Mouse (Mus musculus) liver, embryonic 13.5 days (tissue): ENCODE measurements around the gene Kcnn3. TPM values are rescaled to one million over a fixed set of nuclear protein-coding genes. Genes with fewer than 3 reads are reported as not detected.
A peak's percentile ranks its signal among the peaks of the same experiment; 100 is the strongest.

Source experiments
- ATAC-seq: fragments of 200-750 bp; cut with Nextera tagmentation; 2 replicates; pipeline ENCODE4 v1.8.0; 2017; ENCODE audit warnings: low read depth, mild to moderate bottlenecking, moderate number of reproducible peaks, moderate library complexity
- DNase-seq: peaks from one replicate; pipeline ENCODE4 v3.0.0; 2022
- H3K27ac ChIP-seq: fragments of 300-500 bp; sonication (generic); 2 replicates; pipeline ENCODE4 v1.5.1; 2015; ENCODE audit warnings: moderate library complexity, mild to moderate bottlenecking, inconsistent platforms
- H3K27me3 ChIP-seq: fragments of 300-500 bp; sonication (generic); 2 replicates; pipeline ENCODE4 v1.6.1; 2015; ENCODE audit warnings: mild to moderate bottlenecking, inconsistent platforms
- H3K36me3 ChIP-seq: fragments of 300-500 bp; sonication (generic); 2 replicates; pipeline ENCODE4 v1.6.1; 2015; ENCODE audit warnings: mild to moderate bottlenecking, inconsistent platforms
- H3K4me1 ChIP-seq: fragments of 300-500 bp; sonication (generic); replicated peaks from 2 replicates; pipeline ENCODE4 v1.6.1; 2015; ENCODE audit warnings: inconsistent platforms
- H3K4me2 ChIP-seq: fragments of 300-500 bp; sonication (generic); 2 replicates; pipeline ENCODE4 v1.6.1; 2015; ENCODE audit warnings: inconsistent platforms, mild to moderate bottlenecking, moderate library complexity
- H3K4me3 ChIP-seq: fragments of 300-500 bp; sonication (generic); replicated peaks from 2 replicates; pipeline ENCODE4 v1.5.1; 2015; ENCODE audit warnings: mild to moderate bottlenecking, inconsistent platforms
- H3K9ac ChIP-seq: fragments of 300-500 bp; sonication (generic); 2 replicates; pipeline ENCODE4 v1.6.1; 2015; ENCODE audit warnings: mild to moderate bottlenecking, inconsistent platforms
- H3K9me3 ChIP-seq: fragments of 300-500 bp; sonication (generic); replicated peaks from 2 replicates; pipeline ENCODE4 v1.6.1; 2016; ENCODE audit warnings: inconsistent platforms
- WGBS: fragments of 180-500 bp; shearing (Covaris S2); methylation state at CpG from one replicate; pipeline ENCODE4 v1.1.7; 2015; ENCODE audit not compliant: insufficient replicate concordance; 5-methylcytosine and 5-hydroxymethylcytosine counted together
- polyA plus RNA-seq: library from polyadenylated mRNA; unstranded; fragments of >200 nt; fragmentation: Nextera tagmentation; extraction: Ambion mirVana; gene quantifications from 2 replicates; pipeline ENCODE4 v1.2.1, GENCODE M21; 2015

Gene Kcnn3
- polyA plus RNA-seq, 1 experiment from 2014 or later, result 0.03 TPM

DNA sequence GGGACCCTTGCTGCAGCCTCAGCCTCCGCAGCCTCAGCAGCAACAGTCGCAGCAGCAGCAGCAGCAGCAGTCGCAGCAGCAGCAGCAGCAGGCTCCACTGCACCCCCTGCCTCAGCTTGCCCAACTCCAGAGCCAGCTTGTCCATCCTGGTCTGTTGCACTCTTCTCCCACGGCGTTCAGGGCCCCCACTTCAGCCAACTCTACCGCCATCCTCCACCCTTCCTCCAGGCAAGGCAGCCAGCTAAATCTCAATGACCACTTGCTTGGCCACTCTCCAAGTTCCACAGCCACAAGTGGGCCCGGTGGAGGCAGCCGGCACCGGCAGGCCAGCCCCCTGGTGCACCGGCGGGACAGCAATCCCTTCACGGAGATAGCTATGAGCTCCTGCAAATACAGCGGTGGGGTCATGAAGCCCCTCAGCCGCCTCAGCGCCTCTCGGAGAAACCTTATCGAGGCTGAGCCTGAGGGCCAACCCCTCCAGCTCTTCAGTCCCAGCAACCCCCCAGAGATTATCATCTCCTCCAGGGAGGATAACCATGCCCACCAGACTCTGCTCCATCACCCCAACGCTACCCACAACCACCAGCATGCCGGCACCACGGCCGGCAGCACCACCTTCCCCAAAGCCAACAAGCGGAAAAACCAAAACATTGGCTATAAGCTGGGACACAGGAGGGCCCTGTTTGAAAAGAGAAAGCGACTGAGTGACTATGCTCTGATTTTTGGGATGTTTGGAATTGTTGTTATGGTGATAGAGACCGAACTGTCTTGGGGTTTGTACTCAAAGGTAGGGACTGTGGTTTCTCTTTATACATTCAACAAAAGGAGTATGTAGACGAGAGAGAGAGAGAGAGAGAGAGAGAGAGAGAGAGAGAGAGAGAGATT is 896 bp downstream of the Kcnn3 start:
- no peak overlapping the region for H3K27ac ChIP-seq
- H3K9me3 ChIP-seq, result peaks cover 3% of the 10 kb centered on the region; the same call in 1 of the 2 replicates
- peak overlapping the region; percentile 45 for H3K4me2 ChIP-seq
- DNase-seq (no peak), ATAC-seq (no peak)
- no peak overlapping the region for H3K9ac ChIP-seq
- H3K36me3 ChIP-seq, result no peaks in the 10 kb centered on the region
- H3K4me1 ChIP-seq, result peaks cover 14% of the 10 kb centered on the region
- peaks cover 62% of the 10 kb centered on the region for H3K27me3 ChIP-seq
- 8% methylated on average over 25 of the region's 25 CpGs for WGBS
- 0 out of 2 replicates have a peak overlapping the region, but pooled peaks have one; percentile 8 for H3K4me3 ChIP-seq

DNA sequence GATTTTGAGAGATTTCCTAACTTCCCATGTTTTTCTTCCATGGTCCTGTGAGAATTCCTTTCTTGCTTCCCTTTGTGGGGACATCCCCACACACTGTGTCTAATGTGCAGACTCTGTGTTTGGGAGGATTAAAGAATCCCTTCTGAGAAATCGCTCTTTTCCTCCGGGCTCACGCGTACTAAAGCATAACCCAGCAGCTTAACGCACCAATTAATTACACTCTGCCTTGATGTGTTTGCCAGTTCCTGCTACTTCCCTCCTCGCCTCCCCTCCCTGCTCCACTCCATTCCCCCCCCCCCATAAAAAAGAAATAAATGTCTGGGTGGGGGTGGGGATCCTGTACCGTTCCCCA is 1.5 kb downstream of the Kcnn3 start:
- ATAC-seq, result no peak
- Histone ChIP-seq H3K9me3 (peaks cover under 1% of the 10 kb centered on the region; the same call in 1 of the 2 replicates), H3K27me3 (peaks cover 64% of the 10 kb centered on the region), H3K36me3 (no peaks in the 10 kb centered on the region), H3K4me3 (no peak overlapping the region), H3K9ac (no peak overlapping the region), H3K27ac (no peak overlapping the region), H3K4me1 (peaks cover 15% of the 10 kb centered on the region), H3K4me2 (no peak overlapping the region)
- DNase-seq, result no peak
- 25% methylated on average over 7 of the region's 7 CpGs for WGBS

DNA sequence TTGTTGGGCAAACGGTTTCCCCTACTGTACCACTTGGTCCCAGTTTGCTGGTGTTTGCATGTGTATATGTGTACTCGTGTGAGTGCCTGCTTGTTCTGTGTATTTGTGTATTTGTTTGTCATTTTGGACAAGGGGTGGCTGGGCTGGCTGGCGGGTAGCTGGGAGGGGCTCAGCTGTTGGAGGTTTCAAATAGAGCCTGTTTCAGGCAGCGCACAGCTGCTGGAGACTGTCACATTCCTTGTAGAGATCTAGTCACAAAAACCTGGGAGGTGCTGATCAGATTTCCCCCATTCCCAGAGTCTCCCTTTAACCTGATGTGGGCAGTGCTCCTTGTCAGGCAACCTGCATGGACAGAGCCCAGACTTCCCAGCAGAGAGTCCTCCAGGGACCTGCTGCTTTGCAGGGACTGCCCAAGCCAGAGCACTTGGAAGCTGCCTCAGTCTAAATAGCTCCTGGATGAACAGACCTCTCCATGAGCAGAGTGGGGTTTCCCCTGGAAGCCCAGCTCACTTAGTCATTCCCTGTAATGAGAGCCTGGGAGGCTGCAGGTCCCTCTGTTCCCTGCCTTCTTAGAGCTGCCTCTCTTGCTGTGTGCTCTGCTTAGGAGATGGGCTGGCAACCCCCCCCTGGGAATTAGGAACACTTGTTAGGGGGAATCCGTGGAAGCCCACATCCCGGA is 2.6 kb downstream of the Kcnn3 start:
- no peaks in the 10 kb centered on the region for H3K36me3 ChIP-seq
- H3K4me1 ChIP-seq, result peaks cover 21% of the 10 kb centered on the region
- no peak for ATAC-seq
- H3K4me2 ChIP-seq, result no peak overlapping the region
- H3K27me3 ChIP-seq, result peaks cover 66% of the 10 kb centered on the region
- no peak overlapping the region for H3K4me3 ChIP-seq
- no peak overlapping the region for H3K9ac ChIP-seq
- H3K27ac ChIP-seq, result no peak overlapping the region
- no peak for DNase-seq
- no peaks in the 10 kb centered on the region for H3K9me3 ChIP-seq
- WGBS, result 45% methylated on average over 6 of the region's 6 CpGs

DNA sequence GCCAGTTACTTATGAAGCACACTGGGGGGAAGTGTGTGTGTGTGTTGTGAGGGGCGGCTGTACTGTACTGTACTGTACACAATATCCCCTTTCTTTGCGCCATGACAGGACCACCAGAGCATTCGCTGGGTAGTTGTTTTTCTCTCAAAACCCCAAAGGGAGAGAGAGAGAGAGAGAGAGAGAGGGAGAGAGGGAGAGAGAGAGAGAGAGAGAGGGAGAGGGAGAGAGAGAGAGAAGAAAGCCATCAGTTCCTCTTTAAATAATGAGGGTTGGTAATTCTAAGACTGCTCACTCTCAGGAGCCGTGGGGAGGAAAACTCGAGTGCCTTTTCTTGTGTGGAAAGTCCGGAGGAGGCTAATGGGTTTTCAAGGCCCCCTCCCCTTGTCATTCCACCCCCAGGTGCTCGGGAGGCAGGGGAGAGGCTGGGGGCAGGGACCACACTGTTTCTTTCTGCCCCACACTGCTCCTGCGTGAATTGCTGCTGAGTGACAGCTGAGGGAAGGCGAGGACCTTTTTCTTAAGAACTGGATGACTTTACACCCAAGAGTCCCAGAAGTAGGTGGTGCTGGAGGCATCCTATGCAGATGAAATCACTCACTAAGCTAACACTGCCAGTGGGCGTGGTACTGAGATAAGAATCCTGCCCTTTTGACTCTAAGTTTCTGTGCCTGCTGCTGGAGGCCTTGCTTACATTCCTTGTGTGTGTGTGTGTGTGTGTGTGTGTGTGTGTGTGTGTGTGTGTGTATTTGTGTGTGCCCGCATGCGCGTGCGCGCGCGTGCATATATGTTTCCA is 6.5 kb downstream of the Kcnn3 start:
- Histone ChIP-seq H3K4me1 (peaks cover 6% of the 10 kb centered on the region), H3K36me3 (no peaks in the 10 kb centered on the region), H3K9me3 (no peaks in the 10 kb centered on the region), H3K4me3 (no peak overlapping the region), H3K4me2 (no peak overlapping the region), H3K9ac (no peak overlapping the region), H3K27me3 (peaks cover 46% of the 10 kb centered on the region), H3K27ac (no peak overlapping the region)
- 53% methylated on average over 17 of the region's 17 CpGs for WGBS
- DNase-seq (no peak), ATAC-seq (no peak; the same call in 1 of the 2 replicates)

DNA sequence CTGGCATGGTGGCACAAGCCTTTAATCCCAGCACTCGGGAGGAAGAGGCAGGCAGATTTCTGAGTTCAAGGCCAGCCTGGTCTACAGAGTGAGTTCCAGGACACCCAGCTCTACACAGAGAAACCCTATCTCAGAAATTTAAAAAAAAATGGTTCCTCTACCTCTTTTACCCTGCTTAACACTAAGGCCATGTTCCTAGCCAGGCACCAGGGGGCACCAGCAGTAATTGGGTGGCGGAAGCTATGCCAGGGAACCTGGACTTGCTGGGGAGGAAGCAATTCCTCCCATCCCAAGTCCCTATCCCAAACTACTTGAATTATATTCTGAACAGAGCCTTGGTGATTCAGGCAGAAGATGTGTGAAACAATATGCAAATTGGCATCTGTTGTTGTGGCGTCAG is 9.8 kb downstream of the Kcnn3 start:
- H3K9me3 ChIP-seq, result no peaks in the 10 kb centered on the region
- no peak overlapping the region for H3K4me2 ChIP-seq
- no peak overlapping the region for H3K4me3 ChIP-seq
- no peak overlapping the region for H3K9ac ChIP-seq
- peaks cover 6% of the 10 kb centered on the region for H3K4me1 ChIP-seq
- DNase-seq, result no peak
- no peaks in the 10 kb centered on the region for H3K36me3 ChIP-seq
- no peak for ATAC-seq
- 64% methylated on average over 3 of the region's 3 CpGs for WGBS
- no peak overlapping the region for H3K27ac ChIP-seq
- H3K27me3 ChIP-seq, result peaks cover 21% of the 10 kb centered on the region; the same call in 1 of the 2 replicates

DNA sequence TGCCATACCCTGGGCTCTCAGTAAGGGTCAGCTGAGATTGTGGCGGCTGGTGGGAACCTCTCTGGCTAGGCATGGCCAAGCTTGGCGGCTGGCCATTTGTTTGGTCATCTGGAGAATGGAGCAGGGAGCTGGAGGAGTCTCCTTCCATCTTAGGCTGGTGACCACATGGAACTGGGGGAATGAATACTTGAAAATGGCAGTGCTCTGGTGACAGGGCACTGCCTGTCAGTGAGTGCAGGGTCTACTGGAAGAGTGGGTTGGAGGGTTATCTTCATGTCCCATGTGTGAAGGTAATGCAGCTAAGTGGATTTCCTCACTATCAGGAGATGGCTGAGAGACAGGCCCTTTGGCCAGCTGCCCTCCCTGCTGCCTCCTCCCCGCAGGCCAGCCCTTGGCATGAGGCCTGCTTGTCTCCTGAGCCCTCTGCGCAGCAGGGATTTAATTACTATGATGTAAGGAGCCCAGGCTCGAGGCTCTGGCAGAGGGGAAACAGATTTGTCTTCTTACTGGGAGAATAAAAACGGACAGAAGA is 14.7 kb downstream of the Kcnn3 start:
- ATAC-seq, result no peak
- 47% methylated on average over 6 of the region's 6 CpGs for WGBS

DNA sequence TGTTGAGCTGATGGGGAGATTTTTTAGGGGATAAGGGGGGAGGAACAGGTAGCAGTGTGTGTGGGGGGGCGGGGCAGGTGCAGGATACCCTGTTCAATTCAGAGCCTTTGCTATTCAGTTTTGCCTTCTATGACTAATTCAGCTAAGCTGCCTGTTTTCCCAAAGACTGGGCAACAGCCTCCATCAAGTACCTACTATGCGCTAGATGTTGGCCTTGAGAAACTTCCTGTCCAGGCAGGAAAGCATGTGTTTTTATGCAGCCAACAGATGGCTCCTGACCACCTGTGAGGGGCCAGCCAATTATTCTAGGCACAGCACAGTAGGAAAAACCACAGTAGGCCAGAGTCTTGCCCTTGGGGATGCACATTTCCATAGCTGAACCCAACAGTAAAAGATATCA is 15.2 kb downstream of the Kcnn3 start:
- Histone ChIP-seq H3K9me3 (no peaks in the 10 kb centered on the region), H3K9ac (no peak overlapping the region), H3K27ac (no peak overlapping the region), H3K4me2 (no peak overlapping the region), H3K4me3 (no peak overlapping the region), H3K4me1 (peaks cover 2% of the 10 kb centered on the region; the same call in 1 of the 2 replicates), H3K27me3 (peaks cover 5% of the 10 kb centered on the region; the same call in 1 of the 2 replicates), H3K36me3 (no peaks in the 10 kb centered on the region)
- DNase-seq (no peak), ATAC-seq (no peak)
- WGBS, result 71% methylated on average over 2 of the region's 2 CpGs

More for the DNA sequence above, 14.7 kb downstream of the Kcnn3 start:
- H3K36me3 ChIP-seq, result no peaks in the 10 kb centered on the region
- DNase-seq, result no peak
- no peak overlapping the region for H3K4me3 ChIP-seq
- H3K4me2 ChIP-seq, result no peak overlapping the region
- H3K9me3 ChIP-seq, result no peaks in the 10 kb centered on the region
- H3K9ac ChIP-seq, result no peak overlapping the region
- H3K4me1 ChIP-seq, result no peaks in the 10 kb centered on the region
- H3K27ac ChIP-seq, result no peak overlapping the region
- H3K27me3 ChIP-seq, result no peaks in the 10 kb centered on the region; the same call in 1 of the 2 replicates

DNA sequence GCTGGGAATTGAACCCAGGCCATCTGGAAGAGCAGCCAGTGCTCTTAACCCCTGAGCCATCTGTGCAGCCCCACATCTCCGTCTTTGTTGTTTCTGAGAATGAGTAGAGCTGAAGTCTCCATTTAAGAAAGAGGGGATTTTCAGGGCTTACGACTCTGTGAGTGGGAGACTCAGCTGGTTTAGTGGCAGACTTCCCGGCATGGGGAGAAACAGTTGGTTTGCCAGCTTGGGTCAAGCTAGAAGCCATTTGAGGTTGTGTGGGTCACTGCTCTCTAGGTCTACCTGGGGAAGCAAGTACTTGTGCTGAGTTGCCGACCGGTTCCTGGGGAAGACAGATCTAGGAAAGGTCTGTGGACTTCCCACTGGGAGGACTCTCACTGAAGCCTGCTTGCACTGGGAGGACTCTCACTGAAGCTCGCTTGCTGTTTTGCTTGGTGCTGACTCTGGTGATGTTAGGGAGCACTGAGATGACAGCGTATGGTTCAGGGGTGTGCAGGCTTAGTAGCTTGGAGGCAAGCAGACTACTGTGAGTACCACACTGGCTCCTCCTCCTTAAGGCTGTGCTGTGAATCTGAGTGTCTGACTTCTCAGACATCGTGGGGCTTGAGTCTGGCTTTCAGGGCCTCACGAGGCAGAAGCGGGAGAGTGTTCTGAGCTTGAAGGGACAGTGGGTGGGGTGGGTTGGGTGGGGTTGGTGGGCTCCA is 19.2 kb downstream of the Kcnn3 start:
- WGBS, result 54% methylated on average over 10 of the region's 10 CpGs
- H3K4me1 ChIP-seq, result peaks cover 5% of the 10 kb centered on the region
- no peak overlapping the region for H3K9ac ChIP-seq
- no peak overlapping the region for H3K4me3 ChIP-seq
- no peak for ATAC-seq
- no peak for DNase-seq
- no peak overlapping the region for H3K4me2 ChIP-seq
- H3K27me3 ChIP-seq, result peaks cover 19% of the 10 kb centered on the region; the same call in 1 of the 2 replicates
- H3K9me3 ChIP-seq, result no peaks in the 10 kb centered on the region
- no peaks in the 10 kb centered on the region for H3K36me3 ChIP-seq
- H3K27ac ChIP-seq, result no peak overlapping the region

DNA sequence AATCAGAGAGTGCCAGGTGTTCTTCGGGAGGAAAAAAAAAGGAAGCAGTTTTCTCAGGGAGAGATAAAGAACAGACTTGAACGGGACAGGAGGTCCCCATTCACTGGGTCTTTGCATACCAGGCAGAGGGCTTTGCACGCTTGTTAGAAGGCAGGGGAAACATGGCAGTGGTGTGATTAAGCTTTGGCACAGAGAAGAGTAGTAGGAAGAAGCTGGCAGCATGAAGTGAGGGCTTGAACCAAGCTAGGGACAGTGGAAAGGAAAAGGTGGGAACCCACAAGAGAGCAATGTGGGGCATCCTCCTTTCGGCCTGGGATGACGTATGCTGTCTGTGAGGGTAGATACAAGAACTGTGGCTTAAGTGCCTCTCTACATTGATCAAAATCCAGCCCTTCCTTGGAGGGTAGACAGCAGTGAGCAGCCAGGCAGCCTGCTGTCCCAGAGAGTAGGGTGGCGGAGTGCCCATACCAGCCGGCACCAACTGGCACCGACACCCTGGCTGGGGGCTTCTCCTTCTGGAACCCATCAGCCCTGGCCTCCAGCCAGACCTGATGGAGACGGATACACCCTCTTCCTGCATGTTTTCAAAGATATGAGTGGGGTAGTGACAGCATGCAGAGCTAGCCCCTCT is 19.9 kb downstream of the Kcnn3 start:
- H3K9ac ChIP-seq, result no peak overlapping the region
- H3K36me3 ChIP-seq, result no peaks in the 10 kb centered on the region
- DNase-seq (no peak), ATAC-seq (no peak)
- no peak overlapping the region for H3K27ac ChIP-seq
- WGBS, result 40% methylated on average over 9 of the region's 9 CpGs
- H3K4me1 ChIP-seq, result peaks cover 5% of the 10 kb centered on the region
- no peaks in the 10 kb centered on the region for H3K9me3 ChIP-seq
- H3K4me2 ChIP-seq, result no peak overlapping the region
- peaks cover 19% of the 10 kb centered on the region; the same call in 1 of the 2 replicates for H3K27me3 ChIP-seq
- H3K4me3 ChIP-seq, result no peak overlapping the region

DNA sequence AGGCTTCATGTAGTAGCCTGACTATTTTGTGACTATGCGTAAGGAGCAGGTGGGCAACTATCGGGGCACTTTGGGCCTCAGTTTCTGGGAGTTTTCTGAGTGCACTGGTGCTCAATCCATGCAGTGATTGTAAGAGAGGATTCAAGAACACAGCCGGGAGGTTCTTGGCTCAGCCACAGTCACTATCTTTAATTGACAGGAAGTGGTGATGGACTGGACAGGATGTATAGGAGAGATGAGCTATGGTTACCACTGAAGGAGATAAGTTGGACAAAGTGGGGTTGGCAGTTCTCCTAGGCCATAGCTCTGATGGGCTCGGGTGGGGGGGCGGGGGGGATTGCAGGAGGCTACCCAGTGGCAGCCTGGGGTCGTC is 20.4 kb downstream of the Kcnn3 start:
- WGBS, result 42% methylated on average over 6 of the region's 6 CpGs
- no peak overlapping the region for H3K4me3 ChIP-seq
- H3K36me3 ChIP-seq, result no peaks in the 10 kb centered on the region
- no peak overlapping the region for H3K4me2 ChIP-seq
- ATAC-seq (no peak), DNase-seq (no peak)
- H3K4me1 ChIP-seq, result peaks cover 5% of the 10 kb centered on the region
- H3K27ac ChIP-seq, result no peak overlapping the region
- peaks cover 19% of the 10 kb centered on the region; the same call in 1 of the 2 replicates for H3K27me3 ChIP-seq
- no peak overlapping the region for H3K9ac ChIP-seq
- H3K9me3 ChIP-seq, result no peaks in the 10 kb centered on the region
